Mouse (Mus musculus) olfactory bulb, adult 2 months (tissue): ENCODE measurements at regions not wholly inside any gene's neighbourhood (a gene's known extent, or its start where the extent isn't known, plus 50 kb on each side); places are given as distances from the start of the nearest gene placed in this dataset.

Experiments used
- CTCF ChIP-seq: fragments of 200-500 bp; IDR thresholded peaks from 2 replicates; pipeline ENCODE4 v1.5.1; 2012; ENCODE audit warnings: low read depth, mild to moderate bottlenecking, low read length, moderate library complexity; ENCODE audit not compliant: insufficient read depth
- POLR2A ChIP-seq: fragments of 200-500 bp; IDR thresholded peaks from 2 replicates; pipeline ENCODE4 v1.6.1; 2012; ENCODE audit warnings: mild to moderate bottlenecking, low read depth, low read length, moderate library complexity; ENCODE audit not compliant: insufficient read depth

DNA sequence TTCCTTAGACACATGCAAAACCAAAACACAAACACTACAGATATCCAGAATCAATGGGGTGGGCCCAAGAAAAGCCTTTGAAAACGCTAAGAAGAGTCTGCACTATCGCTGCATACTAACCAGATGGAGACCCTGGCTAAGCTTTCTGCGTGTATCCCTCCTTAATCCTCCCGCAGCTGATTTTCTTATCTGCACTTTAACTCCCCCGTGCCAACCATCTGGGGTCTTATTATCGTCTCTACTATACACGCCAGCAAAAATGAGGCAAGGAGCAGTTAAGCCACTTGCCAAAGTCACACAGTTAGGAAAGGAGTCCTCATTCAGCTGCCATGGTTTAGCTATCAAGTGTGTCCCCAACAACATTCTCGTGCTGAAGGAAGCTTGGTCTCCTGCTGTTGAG lies 258.4 kb downstream of the Gm12728 start:
- TF ChIP-seq CTCF = no peak
- TF ChIP-seq POLR2A = no peak
